Mouse (Mus musculus): Measurements from ENCODE around the gene Cds1.

GRCm38 (mm10) chr5:101724216-101724615 is 40.7 kb upstream of the Cds1 start:
- TF ChIP-seq CTCF (IDR thresholded peaks at IDR 0.05; ENCODE audit: insufficient read depth, low read depth, low read length) = no peak
- TF ChIP-seq POLR2A (IDR thresholded peaks at IDR 0.05; ENCODE audit: insufficient read depth, low read depth, low read length) = no peak
